In genomic region chr1:184378665-184379064, GRCm38 (mm10) we compare ENCODE assay signal across 25 mouse cellular contexts.
DNase-seq lines count a peak whose midpoint lies in the region; ATAC-seq and TF ChIP-seq lines count a peak whose summit lies in the region.
"Had no signal": no experiment of that assay in that cellular context is flagged by ENCODE, and none has a peak within 500 bp of the region (broad histone marks: within the 10 kb centered on the region; RNA-seq: fewer than 3 reads in every experiment).

No protein-coding gene starts in this region.

- peak; percentile 2 for DNase-seq in limb, embryonic 14.5 days (ENCODE audit: low spot score)
- no peak for DNase-seq in limb, embryonic 10.5 days (ENCODE audit: low spot score)
- DNase-seq in 3T3-L1 (ENCODE audit: low read depth, low spot score): peak; percentile 7
- peak; percentile 63 for DNase-seq in 416B (ENCODE audit: low read depth)
- DNase-seq in cerebellum, postnatal 4 days (ENCODE audit: low spot score in 2 of 2): no peak
- DNase-seq in cerebellum, adult 11-12 months: no peak
- DNase-seq: adrenal gland, postnatal 14 days; cerebellum, adult 9-11 months; heart, postnatal 4 days; kidney, adult 9 months; kidney, postnatal 25 days; liver; lung, postnatal 10 days; right cerebral cortex, postnatal 14 days; thymus, postnatal 4 days had no signal

- no peak overlapping the region for H3K4me2 ChIP-seq in limb, embryonic 14.5 days (replicated peaks; ENCODE audit: low read depth, low read length, severe bottlenecking)
- H3K4me2 ChIP-seq: embryonic facial prominence, embryonic 12.5 days; forebrain, embryonic 12.5 days; hindbrain, embryonic 14.5 days; midbrain, embryonic 13.5 days; neural tube, embryonic 12.5 days had no signal

- peaks cover 8% of the 10 kb centered on the region; the same call in 1 of the 2 replicates for H3K4me1 ChIP-seq in limb, embryonic 14.5 days (ENCODE audit: control insufficient read depth, insufficient read depth, low read length)
- H3K4me1 ChIP-seq in limb, embryonic 10.5 days: peaks cover 18% of the 10 kb centered on the region
- H3K4me1 ChIP-seq: embryonic facial prominence, embryonic 12.5 days; forebrain, embryonic 12.5 days; midbrain, embryonic 13.5 days; neural tube, embryonic 12.5 days had no signal

- no peak overlapping the region for H3K4me3 ChIP-seq in limb, embryonic 14.5 days (replicated peaks; ENCODE audit: low read length)
- no peak overlapping the region for H3K4me3 ChIP-seq in limb, embryonic 10.5 days
- H3K4me3 ChIP-seq: embryonic facial prominence, embryonic 12.5 days; erythroblast, embryonic 14.5 days; forebrain, embryonic 12.5 days; midbrain, embryonic 13.5 days; neural tube, embryonic 12.5 days had no signal

- H3K9ac ChIP-seq in limb, embryonic 14.5 days (ENCODE audit: low read depth, low read length, severe bottlenecking): no peak overlapping the region
- H3K9ac ChIP-seq: forebrain, embryonic 12.5 days; hindbrain, embryonic 14.5 days; neural tube, embryonic 12.5 days had no signal

- no peak for TF ChIP-seq POLR2A in limb, embryonic 14.5 days (IDR thresholded peaks at IDR 0.05; ENCODE audit: borderline replicate concordance, extremely low read depth, insufficient read depth, insufficient read length)

- WGBS in limb, embryonic 14.5 days: 84% methylated on average over 1 of the region's 1 CpGs
- 89% methylated on average over 1 of the region's 1 CpGs for WGBS in limb, embryonic 10.5 days

- no peaks in the 10 kb centered on the region for H3K36me3 ChIP-seq in limb, embryonic 14.5 days (ENCODE audit: control insufficient read depth, insufficient read depth, low read length)
- no peaks in the 10 kb centered on the region for H3K36me3 ChIP-seq in limb, embryonic 10.5 days
- H3K36me3 ChIP-seq: embryonic facial prominence, embryonic 12.5 days; forebrain, embryonic 12.5 days; midbrain, embryonic 13.5 days; neural tube, embryonic 12.5 days had no signal

- H3K27me3 ChIP-seq in limb, embryonic 14.5 days (ENCODE audit: control insufficient read depth, insufficient read depth, low read length): no peaks in the 10 kb centered on the region
- H3K27me3 ChIP-seq in limb, embryonic 10.5 days (ENCODE audit: low read depth, poor library complexity, severe bottlenecking): no peaks in the 10 kb centered on the region
- H3K27me3 ChIP-seq: embryonic facial prominence, embryonic 12.5 days; forebrain, embryonic 12.5 days; midbrain, embryonic 13.5 days; neural tube, embryonic 12.5 days had no signal

- no peak for ATAC-seq in limb, embryonic 14.5 days (ENCODE audit: low FRiP score, low read depth)
- ATAC-seq in megakaryocyte progenitor cell, adult 5-6 weeks (replicated peaks; ENCODE audit: poor library complexity): peak; percentile 44; the same call in 1 of the 2 replicates
- ATAC-seq: activated CD4-positive, CD25-positive, alpha-beta regulatory T cell, adult 4 months; CD4-positive, CD25-positive, alpha-beta regulatory T cell, adult 4 months; inflammation-experienced regulatory T-cells, adult 6 months; midbrain, embryonic 13.5 days had no signal

- no peaks in the 10 kb centered on the region for H3K9me3 ChIP-seq in limb, embryonic 14.5 days (ENCODE audit: control insufficient read depth, low read length)
- no peaks in the 10 kb centered on the region for H3K9me3 ChIP-seq in limb, embryonic 10.5 days (replicated peaks)
- H3K9me3 ChIP-seq: embryonic facial prominence, embryonic 12.5 days; forebrain, embryonic 12.5 days; midbrain, embryonic 13.5 days had no signal

- H3K27ac ChIP-seq in limb, embryonic 14.5 days (replicated peaks; ENCODE audit: low read depth, low read length): no peak overlapping the region
- H3K27ac ChIP-seq in limb, embryonic 10.5 days: no peak overlapping the region
- H3K27ac ChIP-seq: embryonic facial prominence, embryonic 12.5 days; forebrain, embryonic 12.5 days; hindbrain, embryonic 14.5 days; midbrain, embryonic 13.5 days; neural tube, embryonic 12.5 days had no signal

Comparison
In these comparisons a context has a peak if more than half of its experiments do, and no peak if none do; other contexts are left out.
1. DNase-seq: peak in limb, embryonic 14.5 days (single experiment), 3T3-L1 (single experiment) and 416B (single experiment); none in limb, embryonic 10.5 days (single experiment), cerebellum, postnatal 4 days (0 of 2) and cerebellum, adult 11-12 months (single experiment).